Mouse (Mus musculus): ENCODE data around the gene Sh3bgrl3. TPM values are rescaled to one million over a fixed set of nuclear protein-coding genes. Genes with fewer than 3 reads are reported as not detected.
A peak's percentile ranks its signal among the peaks of the same experiment; 100 is the strongest.
"Not testable (repeated sequence)": the region's sequence is repeated elsewhere in the genome, so short reads cannot be mapped to it uniquely, and the experiment has no call there.

The Sh3bgrl3 gene
- polyA plus RNA-seq, 1 experiment from 2014 or later, result 215 TPM

DNA sequence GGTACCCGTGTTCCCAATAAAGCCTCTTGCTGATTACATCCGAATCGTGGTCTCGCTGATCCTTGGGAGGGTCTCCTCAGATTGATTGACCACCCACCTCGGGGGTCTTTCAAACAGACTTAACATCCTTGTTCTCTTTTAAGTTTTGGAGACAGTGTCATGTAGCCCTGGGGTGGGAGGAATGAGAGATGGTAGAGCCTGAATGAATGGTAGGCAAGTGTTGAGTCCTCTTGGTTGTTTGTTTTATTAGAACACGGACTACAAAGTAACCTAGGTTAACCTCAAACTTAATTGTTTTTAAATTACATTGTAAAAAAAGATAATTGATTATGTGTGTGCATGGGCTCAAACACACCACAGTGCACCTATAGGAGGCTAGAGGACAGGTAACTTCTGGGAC is 36.0 kb upstream of the Sh3bgrl3 start:
- Histone ChIP-seq H3K4me1 (ENCODE audit: insufficient read depth) (0 out of 2 replicates have a peak, but pooled peaks cover 5% of the 10 kb centered on the region), H3K4me3 (ENCODE audit: low read depth, low read length) (no peak overlapping the region), H3K27me3 (ENCODE audit: insufficient read depth, low read length) (no peaks in the 10 kb centered on the region), H3K36me3 (replicated peaks; ENCODE audit: insufficient read depth, low read length) (peaks cover 17% of the 10 kb centered on the region), H3K4me2 (ENCODE audit: low read depth, low read length) (peak overlapping the region; percentile 38), H3K9me3 (ENCODE audit: low read length) (no peaks in the 10 kb centered on the region), H3K27ac (ENCODE audit: low read depth) (peak overlapping the region; percentile 61), H3K9ac (replicated peaks) (no peak overlapping the region)
- 69% methylated on average over 4 of the region's 6 CpGs for WGBS (ENCODE audit: insufficient replicate concordance)
- DNase-seq, result no peak
- TF ChIP-seq CTCF (IDR thresholded peaks at IDR 0.05; ENCODE audit: low read depth) (no peak), EP300 (IDR thresholded peaks at IDR 0.05; ENCODE audit: low read depth) (no peak)
- peak; percentile 50 for ATAC-seq

DNA sequence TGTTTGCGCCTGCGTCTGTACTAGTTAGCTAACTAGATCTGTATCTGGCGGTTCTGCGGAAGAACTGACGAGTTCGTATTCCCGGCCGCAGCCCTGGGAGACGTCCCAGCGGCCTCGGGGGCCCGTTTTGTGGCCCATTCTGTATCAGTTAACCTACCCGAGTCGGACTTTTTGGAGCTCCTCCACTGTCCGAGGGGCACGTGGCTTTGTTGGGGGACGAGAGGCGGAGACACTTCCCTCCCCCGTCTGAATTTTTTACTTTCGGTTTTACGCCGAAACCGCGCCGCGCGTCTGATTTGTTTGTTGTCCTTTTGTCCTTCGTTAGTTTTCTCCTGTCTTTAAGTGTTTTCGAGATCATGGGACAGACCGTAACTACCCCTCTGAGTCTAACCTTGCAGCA is 31.5 kb upstream of the Sh3bgrl3 start:
- DNase-seq, result peak; percentile 70
- not testable (repeated sequence) for H3K9me3 ChIP-seq (ENCODE audit: low read length); ATAC-seq; H3K4me1 ChIP-seq (ENCODE audit: insufficient read depth); H3K27me3 ChIP-seq (ENCODE audit: insufficient read depth, low read length); H3K36me3 ChIP-seq (replicated peaks; ENCODE audit: insufficient read depth, low read length)
- Histone ChIP-seq H3K4me2 (ENCODE audit: low read depth, low read length) (peak overlapping the region; percentile 42; the same call in 1 of the 2 replicates), H3K9ac (replicated peaks) (peak overlapping the region; percentile 76), H3K27ac (ENCODE audit: low read depth) (peak overlapping the region; percentile 89), H3K4me3 (ENCODE audit: low read depth, low read length) (peak overlapping the region; percentile 60)
- 7% methylated on average over 24 of the region's 30 CpGs for WGBS (ENCODE audit: insufficient replicate concordance)

DNA sequence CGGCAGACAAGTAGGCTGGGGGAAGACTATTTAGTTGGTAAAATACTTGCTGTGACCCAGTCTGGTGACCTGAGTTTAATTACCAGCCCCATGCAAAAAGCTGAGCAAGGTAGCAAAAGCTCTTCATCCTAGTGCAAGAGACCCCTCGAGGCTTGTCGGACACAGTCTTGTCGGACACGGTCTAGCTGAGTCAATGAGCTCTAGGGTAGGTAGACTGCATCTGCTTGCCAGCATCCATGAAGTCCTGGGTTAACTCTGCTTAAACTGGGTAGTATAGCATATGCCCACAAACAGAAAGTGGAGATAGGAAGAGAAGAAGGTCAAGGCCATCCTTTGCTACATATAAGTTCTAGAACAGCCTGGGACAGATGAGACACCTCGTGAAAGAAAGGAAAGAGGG is 30.2 kb upstream of the Sh3bgrl3 start:
- Histone ChIP-seq H3K4me1 (ENCODE audit: insufficient read depth) (peaks cover 6% of the 10 kb centered on the region), H3K4me2 (ENCODE audit: low read depth, low read length) (no peak overlapping the region), H3K36me3 (replicated peaks; ENCODE audit: insufficient read depth, low read length) (peaks cover 8% of the 10 kb centered on the region), H3K4me3 (ENCODE audit: low read depth, low read length) (no peak overlapping the region), H3K9me3 (ENCODE audit: low read length) (no peaks in the 10 kb centered on the region), H3K27ac (ENCODE audit: low read depth) (peak overlapping the region; percentile 80), H3K9ac (replicated peaks) (no peak overlapping the region), H3K27me3 (ENCODE audit: insufficient read depth, low read length) (no peaks in the 10 kb centered on the region)
- 80% methylated on average over 6 of the region's 6 CpGs for WGBS (ENCODE audit: insufficient replicate concordance)
- peak; percentile 27 for ATAC-seq
- no peak for TF ChIP-seq CTCF (IDR thresholded peaks at IDR 0.05; ENCODE audit: low read depth)
- no peak for DNase-seq

DNA sequence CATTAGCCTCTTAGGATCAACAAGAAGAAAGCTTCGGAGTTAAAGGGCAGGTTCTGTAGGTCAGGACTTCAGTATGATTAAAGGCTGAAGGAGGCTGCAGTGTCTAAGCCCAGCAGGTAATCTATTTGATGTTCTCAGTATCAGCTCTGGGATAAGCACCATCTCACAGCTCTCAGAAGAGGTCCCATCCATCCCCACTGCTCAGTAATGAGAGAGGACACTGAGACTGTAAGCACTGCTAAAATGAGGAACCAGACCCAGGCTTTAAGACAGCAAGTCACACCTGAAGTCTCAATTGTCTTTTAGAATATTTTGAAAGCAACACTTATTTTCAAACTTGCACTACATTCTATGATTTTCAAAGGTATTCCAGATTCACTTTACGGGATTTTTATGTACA is 29.0 kb upstream of the Sh3bgrl3 start:
- DNase-seq (no peak), ATAC-seq (no peak)
- Histone ChIP-seq H3K4me2 (ENCODE audit: low read depth, low read length) (no peak overlapping the region), H3K27ac (ENCODE audit: low read depth) (no peak overlapping the region; the same call in 1 of the 2 replicates), H3K9me3 (ENCODE audit: low read length) (no peaks in the 10 kb centered on the region), H3K4me1 (ENCODE audit: insufficient read depth) (peaks cover 6% of the 10 kb centered on the region), H3K36me3 (replicated peaks; ENCODE audit: insufficient read depth, low read length) (peaks cover 18% of the 10 kb centered on the region), H3K27me3 (ENCODE audit: insufficient read depth, low read length) (no peaks in the 10 kb centered on the region), H3K4me3 (ENCODE audit: low read depth, low read length) (no peak overlapping the region), H3K9ac (replicated peaks) (no peak overlapping the region)
- 91% methylated on average over 2 of the region's 2 CpGs for WGBS (ENCODE audit: insufficient replicate concordance)
- TF ChIP-seq EP300 (IDR thresholded peaks at IDR 0.05; ENCODE audit: low read depth) (no peak), CTCF (IDR thresholded peaks at IDR 0.05; ENCODE audit: low read depth) (no peak)

DNA sequence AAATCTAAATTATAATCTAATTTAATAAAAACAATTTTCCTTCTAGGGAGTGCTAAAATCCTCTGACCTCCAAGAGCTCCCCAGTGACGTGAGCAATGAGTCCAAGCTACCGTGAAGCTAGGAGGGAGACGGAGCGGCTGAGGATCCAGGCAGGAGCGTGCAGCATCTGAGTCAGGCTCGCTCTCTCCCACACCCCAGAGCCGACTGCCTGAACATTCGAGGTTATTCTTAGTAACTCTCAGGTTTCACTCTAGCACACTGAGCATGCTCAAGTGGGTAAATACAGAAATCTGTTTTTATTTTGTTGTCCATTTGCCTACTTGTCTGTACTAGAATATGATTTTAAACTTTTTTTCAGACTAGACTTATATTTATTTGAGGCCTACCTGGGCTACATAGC is 28.2 kb upstream of the Sh3bgrl3 start:
- Histone ChIP-seq H3K36me3 (replicated peaks; ENCODE audit: insufficient read depth, low read length) (peaks cover 26% of the 10 kb centered on the region), H3K9ac (replicated peaks) (no peak overlapping the region), H3K27ac (ENCODE audit: low read depth) (no peak overlapping the region), H3K4me3 (ENCODE audit: low read depth, low read length) (no peak overlapping the region), H3K9me3 (ENCODE audit: low read length) (no peaks in the 10 kb centered on the region), H3K4me1 (ENCODE audit: insufficient read depth) (peaks cover 6% of the 10 kb centered on the region), H3K4me2 (ENCODE audit: low read depth, low read length) (no peak overlapping the region), H3K27me3 (ENCODE audit: insufficient read depth, low read length) (no peaks in the 10 kb centered on the region)
- DNase-seq, result no peak
- no peak for ATAC-seq
- TF ChIP-seq EP300 (IDR thresholded peaks at IDR 0.05; ENCODE audit: low read depth) (no peak), CTCF (IDR thresholded peaks at IDR 0.05; ENCODE audit: low read depth) (no peak)
- 81% methylated on average over 8 of the region's 8 CpGs for WGBS (ENCODE audit: insufficient replicate concordance)

DNA sequence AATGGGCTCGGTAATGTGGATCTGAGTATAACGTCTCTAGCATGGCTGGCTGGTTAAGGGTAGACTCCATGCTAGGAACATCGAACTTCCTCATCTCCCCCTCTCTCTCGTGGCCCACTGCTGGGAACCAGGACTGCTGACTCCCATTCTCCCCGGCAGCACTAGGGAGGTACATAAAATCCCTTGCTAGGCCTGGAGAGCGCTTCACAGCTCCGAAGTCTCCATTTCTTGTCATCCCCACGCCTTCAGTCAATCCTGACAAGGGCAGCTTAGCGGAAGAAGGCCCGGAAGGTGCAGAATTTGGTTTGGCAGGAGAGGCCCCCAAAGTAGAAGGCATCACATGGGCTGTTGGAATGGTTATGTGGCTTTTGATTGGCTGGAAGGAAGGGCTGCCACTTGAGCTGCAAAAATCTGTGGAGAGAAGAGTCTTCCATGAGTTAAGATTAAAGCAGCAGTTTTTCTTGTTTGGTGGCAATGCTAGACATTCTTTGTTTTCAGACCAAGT is 27.4 kb upstream of the Sh3bgrl3 start:
- no peak overlapping the region for H3K4me2 ChIP-seq (ENCODE audit: low read depth, low read length)

DNA sequence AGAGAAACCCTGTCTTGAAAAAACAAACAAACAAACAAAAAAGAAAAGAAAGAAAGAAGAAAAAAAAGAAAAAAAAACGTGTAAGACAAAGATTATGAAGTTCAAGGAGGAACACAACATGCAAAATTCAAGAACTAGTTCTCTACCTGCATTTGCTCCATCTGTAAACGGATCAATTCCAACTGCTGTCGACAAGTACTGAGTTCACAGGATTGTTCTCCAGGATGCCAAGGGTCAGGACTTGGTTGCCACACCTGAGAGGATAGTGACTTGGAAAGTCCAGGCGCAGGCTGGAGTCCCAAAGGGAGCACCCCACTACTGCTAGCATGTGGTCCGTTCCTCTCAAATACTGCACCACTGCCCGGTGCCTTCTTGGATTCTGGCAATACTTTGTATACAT is 26.9 kb upstream of the Sh3bgrl3 start:
- no peak overlapping the region for H3K27ac ChIP-seq (ENCODE audit: low read depth)
- peaks cover 34% of the 10 kb centered on the region for H3K36me3 ChIP-seq (replicated peaks; ENCODE audit: insufficient read depth, low read length)
- peak; percentile 40; the same call in 1 of the 2 replicates for ATAC-seq
- WGBS (ENCODE audit: insufficient replicate concordance), result 74% methylated on average over 6 of the region's 6 CpGs
- no peak overlapping the region for H3K4me3 ChIP-seq (ENCODE audit: low read depth, low read length)
- no peak overlapping the region for H3K4me2 ChIP-seq (ENCODE audit: low read depth, low read length)
- no peak for TF ChIP-seq CTCF (IDR thresholded peaks at IDR 0.05; ENCODE audit: low read depth)
- TF ChIP-seq EP300 (IDR thresholded peaks at IDR 0.05; ENCODE audit: low read depth), result no peak
- no peak for DNase-seq
- no peak overlapping the region for H3K9ac ChIP-seq (replicated peaks)
- no peaks in the 10 kb centered on the region for H3K9me3 ChIP-seq (ENCODE audit: low read length)
- no peaks in the 10 kb centered on the region for H3K27me3 ChIP-seq (ENCODE audit: insufficient read depth, low read length)
- peaks cover 6% of the 10 kb centered on the region for H3K4me1 ChIP-seq (ENCODE audit: insufficient read depth)

More for the DNA sequence above, 27.4 kb upstream of the Sh3bgrl3 start:
- no peaks in the 10 kb centered on the region for H3K27me3 ChIP-seq (ENCODE audit: insufficient read depth, low read length)
- H3K9me3 ChIP-seq (ENCODE audit: low read length), result no peaks in the 10 kb centered on the region
- ATAC-seq (no peak), DNase-seq (no peak)
- TF ChIP-seq CTCF (IDR thresholded peaks at IDR 0.05; ENCODE audit: low read depth) (no peak), EP300 (IDR thresholded peaks at IDR 0.05; ENCODE audit: low read depth) (no peak)
- H3K4me3 ChIP-seq (ENCODE audit: low read depth, low read length), result no peak overlapping the region
- 92% methylated on average over 10 of the region's 10 CpGs for WGBS (ENCODE audit: insufficient replicate concordance)
- H3K27ac ChIP-seq (ENCODE audit: low read depth), result no peak overlapping the region
- peaks cover 33% of the 10 kb centered on the region for H3K36me3 ChIP-seq (replicated peaks; ENCODE audit: insufficient read depth, low read length)
- H3K9ac ChIP-seq (replicated peaks), result no peak overlapping the region
- peaks cover 6% of the 10 kb centered on the region for H3K4me1 ChIP-seq (ENCODE audit: insufficient read depth)

Measured in liver, postnatal 0 days (tissue).